Mouse (Mus musculus) hindbrain, embryonic 16.5 days (tissue): Measurements from ENCODE around the gene Bcl2l13. TPM values are rescaled to one million over a fixed set of nuclear protein-coding genes. Genes with fewer than 3 reads are reported as not detected.
"Not testable (repeated sequence)": the region's sequence is repeated elsewhere in the genome, so short reads cannot be mapped to it uniquely, and the experiment has no call there.

Experiments
- ATAC-seq: fragments of 200-750 bp; cut with Nextera tagmentation; 2 replicates; pipeline ENCODE4 v1.8.0; 2017; ENCODE audit warnings: moderate TSS enrichment, moderate library complexity
- H3K27ac ChIP-seq: fragments of 300-500 bp; sonication (generic); 2 replicates; pipeline ENCODE4 v1.5.1; 2014; ENCODE audit warnings: low read depth, mild to moderate bottlenecking, control low read depth, low read length, moderate library complexity
- H3K27me3 ChIP-seq: fragments of 300-500 bp; sonication (generic); replicated peaks from 2 replicates; pipeline ENCODE4 v1.6.1; 2014; ENCODE audit warnings: low read length; ENCODE audit not compliant: control insufficient read depth, insufficient read depth
- H3K36me3 ChIP-seq: fragments of 300-500 bp; sonication (generic); 2 replicates; pipeline ENCODE4 v1.6.1; 2014; ENCODE audit warnings: mild to moderate bottlenecking, low read length, moderate library complexity, mixed read lengths; ENCODE audit not compliant: control insufficient read depth, insufficient read depth
- H3K4me1 ChIP-seq: fragments of 300-500 bp; sonication (generic); 2 replicates; pipeline ENCODE4 v1.6.1; 2014; ENCODE audit warnings: low read depth, low read length; ENCODE audit not compliant: control insufficient read depth, insufficient read depth
- H3K4me2 ChIP-seq: fragments of 300-500 bp; sonication (generic); 2 replicates; pipeline ENCODE4 v1.6.1; 2014; ENCODE audit warnings: mild to moderate bottlenecking, low read length, control low read depth, moderate library complexity
- H3K4me3 ChIP-seq: fragments of 300-500 bp; sonication (generic); 2 replicates; pipeline ENCODE4 v1.5.1; 2014; ENCODE audit warnings: mild to moderate bottlenecking, low read length, control low read depth, moderate library complexity
- H3K9ac ChIP-seq: fragments of 300-500 bp; sonication (generic); 2 replicates; pipeline ENCODE4 v1.6.1; 2014; ENCODE audit warnings: low read depth, mild to moderate bottlenecking, control low read depth, low read length, moderate library complexity
- H3K9me3 ChIP-seq: fragments of 300-500 bp; sonication (generic); 2 replicates; pipeline ENCODE4 v1.6.1; 2014; ENCODE audit warnings: mild to moderate bottlenecking, low read length, moderate library complexity; ENCODE audit not compliant: control insufficient read depth
- WGBS: fragments of 180-500 bp; shearing (Covaris S2); extraction: QIAGEN DNeasy Blood & Tissue Kit; methylation state at CpG from one replicate; pipeline ENCODE4 v1.1.7; 2014; 5-methylcytosine and 5-hydroxymethylcytosine counted together
- polyA plus RNA-seq: library from polyadenylated mRNA; unstranded; fragments of >200 nt; fragmentation: Nextera tagmentation; extraction: Ambion mirVana; gene quantifications from 2 replicates; pipeline ENCODE4 v1.2.1, GENCODE M21; 2015

Bcl2l13 gene
- polyA plus RNA-seq, 1 experiment from 2014 or later: 27.3 TPM

DNA sequence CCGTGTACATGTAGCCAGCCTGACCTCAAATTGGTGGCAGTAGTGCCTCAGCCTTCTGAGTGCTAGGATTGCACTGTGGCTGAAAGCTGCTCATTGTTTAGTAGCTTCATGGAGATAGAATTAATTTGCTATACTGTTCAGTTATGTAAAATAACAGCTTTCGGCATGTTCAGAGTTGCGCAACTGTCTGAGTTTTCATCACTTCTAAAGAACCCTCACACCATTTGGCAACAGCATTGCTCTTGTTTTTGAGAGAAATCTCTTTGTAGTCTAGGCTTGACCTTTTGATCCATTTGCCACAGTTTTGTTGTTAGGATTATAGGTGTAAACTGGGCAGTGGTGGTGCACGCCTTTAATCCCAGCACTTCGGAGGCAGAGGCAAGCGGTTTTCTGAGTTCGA is 4.2 kb downstream of the Bcl2l13 start:
- ATAC-seq: no peak
- 0 out of 2 replicates have a peak, but pooled peaks cover 2% of the 10 kb centered on the region for H3K36me3 ChIP-seq
- 97% methylated on average over 7 of the region's 7 CpGs for WGBS
- H3K4me2 ChIP-seq: no peak overlapping the region
- no peak overlapping the region for H3K27ac ChIP-seq
- no peak overlapping the region for H3K9ac ChIP-seq
- no peaks in the 10 kb centered on the region for H3K9me3 ChIP-seq
- no peak overlapping the region for H3K4me3 ChIP-seq
- peaks cover 7% of the 10 kb centered on the region for H3K4me1 ChIP-seq
- no peaks in the 10 kb centered on the region for H3K27me3 ChIP-seq

DNA sequence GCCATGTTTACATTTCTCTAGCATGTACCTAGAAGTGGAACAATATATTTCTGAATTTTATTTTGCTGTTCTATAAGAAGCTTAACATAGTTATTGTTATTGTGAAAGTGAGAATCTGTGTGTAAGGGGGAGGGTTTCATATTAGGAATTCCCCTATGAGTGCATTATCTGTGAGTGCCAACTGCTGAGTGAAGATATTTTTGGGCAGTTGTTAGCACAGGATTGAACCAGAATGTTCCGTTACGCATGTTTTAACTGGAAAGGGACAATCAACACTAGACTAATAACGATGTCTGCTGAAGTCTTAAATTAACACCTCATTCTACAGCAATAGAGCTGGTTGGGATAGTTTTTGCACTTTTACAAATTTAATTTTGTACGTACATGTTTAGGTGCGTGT is 5.7 kb downstream of the Bcl2l13 start:
- Histone ChIP-seq H3K4me2 (no peak overlapping the region), H3K27ac (no peak overlapping the region), H3K9me3 (no peaks in the 10 kb centered on the region), H3K4me3 (no peak overlapping the region), H3K36me3 (0 out of 2 replicates have a peak, but pooled peaks cover 2% of the 10 kb centered on the region), H3K27me3 (no peaks in the 10 kb centered on the region), H3K9ac (no peak overlapping the region), H3K4me1 (peaks cover 7% of the 10 kb centered on the region)
- WGBS: 97% methylated on average over 5 of the region's 5 CpGs
- ATAC-seq: no peak

DNA sequence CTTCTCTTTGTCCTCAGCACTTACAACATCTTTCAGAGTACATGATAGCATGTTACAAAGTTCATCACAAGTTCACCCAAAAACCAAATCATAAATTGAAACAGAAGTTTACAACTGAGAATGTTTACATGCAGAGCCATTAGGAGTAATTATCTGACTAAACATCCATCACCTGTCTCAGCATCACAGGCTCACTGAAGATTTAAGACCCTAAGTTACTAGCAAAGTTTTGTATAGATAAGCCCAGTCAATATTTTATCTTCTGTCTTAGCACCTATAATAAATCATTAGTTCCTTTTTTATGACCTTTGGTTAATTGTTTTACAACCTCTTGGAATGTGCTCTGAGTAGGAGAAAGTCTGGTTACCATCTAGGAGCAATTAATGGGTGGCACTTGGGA is 14.7 kb downstream of the Bcl2l13 start:
- not testable (repeated sequence) for H3K27me3 ChIP-seq, H3K4me3 ChIP-seq, H3K4me1 ChIP-seq, ATAC-seq, H3K9ac ChIP-seq, H3K27ac ChIP-seq, H3K4me2 ChIP-seq, H3K9me3 ChIP-seq
- H3K36me3 ChIP-seq: peaks cover 17% of the 10 kb centered on the region

- peaks cover 13% of the 10 kb centered on the region for H3K36me3 ChIP-seq
- no peak for ATAC-seq
- H3K27ac ChIP-seq: no peak overlapping the region
- WGBS: 77% methylated on average over 10 of the region's 10 CpGs
- H3K4me3 ChIP-seq: no peak overlapping the region
- H3K27me3 ChIP-seq: no peaks in the 10 kb centered on the region
- H3K4me1 ChIP-seq: peaks cover 3% of the 10 kb centered on the region; the same call in 1 of the 2 replicates
- no peaks in the 10 kb centered on the region for H3K9me3 ChIP-seq
- no peak overlapping the region for H3K4me2 ChIP-seq
- H3K9ac ChIP-seq: no peak overlapping the region
Measured at GRCm38 (mm10) chr6:120854413-120854812, 18.4 kb downstream of the Bcl2l13 start.

- H3K36me3 ChIP-seq: peaks cover 9% of the 10 kb centered on the region
- H3K4me1 ChIP-seq: peaks cover 3% of the 10 kb centered on the region; the same call in 1 of the 2 replicates
- H3K4me3 ChIP-seq: no peak overlapping the region
- H3K4me2 ChIP-seq: no peak overlapping the region
- H3K27me3 ChIP-seq: no peaks in the 10 kb centered on the region
- ATAC-seq: peak; percentile 90
- H3K27ac ChIP-seq: 0 out of 2 replicates have a peak overlapping the region, but pooled peaks have one; percentile 14
- H3K9me3 ChIP-seq: no peaks in the 10 kb centered on the region
- H3K9ac ChIP-seq: no peak overlapping the region
- 33% methylated on average over 8 of the region's 8 CpGs for WGBS
Measured at GRCm38 (mm10) chr6:120858217-120858711, 22.3 kb downstream of the Bcl2l13 start.

DNA sequence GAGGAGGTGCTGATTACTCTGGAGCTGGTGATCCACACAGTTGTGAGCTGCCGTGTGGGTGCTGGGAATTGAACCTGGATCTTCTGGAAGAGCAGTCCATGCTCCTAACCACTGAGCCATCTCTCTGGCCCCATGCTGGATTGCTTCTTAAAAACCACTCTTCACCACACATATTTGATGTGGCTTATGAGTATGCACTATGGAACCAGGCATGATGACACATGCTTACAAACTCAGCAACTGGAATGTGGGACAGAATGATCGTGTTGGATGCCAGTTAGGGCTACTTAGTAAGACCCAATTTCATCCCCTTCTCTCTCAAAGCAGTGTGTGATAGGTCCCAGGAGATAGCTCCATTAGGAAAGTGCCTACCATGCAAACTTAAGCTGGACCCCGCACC is 24.1 kb downstream of the Bcl2l13 start:
- H3K36me3 ChIP-seq: peaks cover 7% of the 10 kb centered on the region; the same call in 1 of the 2 replicates
- peaks cover 3% of the 10 kb centered on the region; the same call in 1 of the 2 replicates for H3K4me1 ChIP-seq
- no peak overlapping the region for H3K27ac ChIP-seq
- H3K4me2 ChIP-seq: no peak overlapping the region
- no peak overlapping the region for H3K9ac ChIP-seq
- H3K9me3 ChIP-seq: no peaks in the 10 kb centered on the region
- no peaks in the 10 kb centered on the region for H3K27me3 ChIP-seq
- ATAC-seq: no peak
- no peak overlapping the region for H3K4me3 ChIP-seq
- WGBS: 96% methylated on average over 3 of the region's 3 CpGs

DNA sequence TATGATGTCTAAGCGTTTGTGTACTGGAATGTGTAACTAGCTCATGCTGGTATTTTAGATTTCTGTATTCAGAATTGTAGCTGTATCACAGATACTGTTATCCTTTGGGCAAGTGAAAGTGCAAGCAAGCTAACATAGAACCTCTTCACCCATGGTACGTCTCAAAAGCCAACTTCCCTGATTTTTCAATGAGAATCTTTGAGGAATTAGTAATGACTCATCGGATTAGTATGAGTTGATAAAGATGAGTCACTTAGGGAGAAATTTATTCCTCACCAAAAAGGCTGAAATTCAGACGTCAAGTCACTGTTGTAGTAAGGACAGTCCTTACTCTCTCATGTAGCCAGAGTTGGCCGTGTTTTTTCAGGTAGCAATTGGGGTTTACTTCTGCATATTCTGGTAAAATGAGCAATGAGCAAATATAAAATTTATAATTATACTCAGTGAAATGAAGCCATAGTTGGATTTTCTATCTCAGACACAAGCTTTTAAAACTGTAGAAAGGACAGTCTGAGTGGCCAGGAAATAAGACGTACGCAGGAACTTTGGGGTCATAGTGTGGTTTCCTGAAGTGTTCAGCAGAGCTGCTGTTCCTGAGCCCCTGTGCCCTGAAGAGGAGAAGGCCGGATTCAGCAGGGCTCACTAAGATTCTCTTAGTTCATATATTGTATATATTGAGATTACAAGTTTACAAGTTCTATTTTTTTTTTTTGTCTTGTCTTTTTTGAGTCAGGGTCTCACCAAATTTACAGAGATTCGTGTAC is 30.2 kb downstream of the Bcl2l13 start:
- no peaks in the 10 kb centered on the region for H3K9me3 ChIP-seq
- no peak overlapping the region for H3K4me2 ChIP-seq
- H3K27me3 ChIP-seq: no peaks in the 10 kb centered on the region
- H3K9ac ChIP-seq: no peak overlapping the region
- no peak for ATAC-seq
- no peaks in the 10 kb centered on the region for H3K4me1 ChIP-seq
- no peak overlapping the region for H3K4me3 ChIP-seq
- WGBS: 88% methylated on average over 9 of the region's 9 CpGs
- H3K27ac ChIP-seq: no peak overlapping the region
- H3K36me3 ChIP-seq: peaks cover 12% of the 10 kb centered on the region

GRCm38 (mm10) chr6:120868824-120869223 is 32.8 kb downstream of the Bcl2l13 start:
- no peak overlapping the region for H3K27ac ChIP-seq
- no peaks in the 10 kb centered on the region for H3K27me3 ChIP-seq
- H3K36me3 ChIP-seq: peaks cover 12% of the 10 kb centered on the region
- no peak overlapping the region for H3K9ac ChIP-seq
- WGBS: 83% methylated on average over 1 of the region's 1 CpGs
- H3K4me1 ChIP-seq: no peaks in the 10 kb centered on the region
- no peak overlapping the region for H3K4me3 ChIP-seq
- H3K4me2 ChIP-seq: no peak overlapping the region
- ATAC-seq: no peak
- no peaks in the 10 kb centered on the region for H3K9me3 ChIP-seq

- Histone ChIP-seq H3K4me1 (no peaks in the 10 kb centered on the region), H3K4me2 (no peak overlapping the region), H3K9me3 (no peaks in the 10 kb centered on the region), H3K27ac (no peak overlapping the region), H3K36me3 (peaks cover 11% of the 10 kb centered on the region), H3K27me3 (no peaks in the 10 kb centered on the region), H3K9ac (no peak overlapping the region), H3K4me3 (no peak overlapping the region)
- WGBS: 89% methylated on average over 2 of the region's 2 CpGs
- no peak for ATAC-seq
Measured at GRCm38 (mm10) chr6:120871286-120871685, 35.3 kb downstream of the Bcl2l13 start.
